Mouse (Mus musculus) limb, embryonic 11.5 days (tissue): ENCODE measurements at regions not wholly inside any gene's neighbourhood (a gene's known extent, or its start where the extent isn't known, plus 50 kb on each side); places are given as distances from the start of the nearest gene placed in this dataset.

ENCODE experiments used
- ATAC-seq: fragments of 200-750 bp; cut with Nextera tagmentation; 2 replicates; pipeline ENCODE4 v1.8.0; 2017; ENCODE audit warnings: low read depth; ENCODE audit not compliant: insufficient number of reproducible peaks, low FRiP score, low TSS enrichment
- DNase-seq: peaks from one replicate; pipeline ENCODE4 v3.0.0-alpha.2; 2015; ENCODE audit warnings: low spot score
- H3K27ac ChIP-seq: fragments of 300-500 bp; sonication (generic); replicated peaks from 2 replicates; pipeline ENCODE4 v1.5.1; 2014; ENCODE audit warnings: low read depth, mild to moderate bottlenecking, low read length
- H3K27me3 ChIP-seq: fragments of 300-500 bp; sonication (generic); 2 replicates; pipeline ENCODE4 v1.6.1; 2014; ENCODE audit warnings: mild to moderate bottlenecking, low read length, mixed read lengths; ENCODE audit not compliant: control insufficient read depth, insufficient read depth
- H3K36me3 ChIP-seq: fragments of 300-500 bp; sonication (generic); 2 replicates; pipeline ENCODE4 v1.6.1; 2014; ENCODE audit warnings: mild to moderate bottlenecking, low read length, moderate library complexity, mixed read lengths; ENCODE audit not compliant: control insufficient read depth, insufficient read depth
- H3K4me1 ChIP-seq: fragments of 300-500 bp; sonication (generic); 2 replicates; pipeline ENCODE4 v1.6.1; 2014; ENCODE audit warnings: low read length, mixed read lengths; ENCODE audit not compliant: control insufficient read depth, insufficient read depth
- H3K4me2 ChIP-seq: fragments of 300-500 bp; sonication (generic); 2 replicates; pipeline ENCODE4 v1.6.1; 2014; ENCODE audit warnings: low read depth, mild to moderate bottlenecking, moderate library complexity; ENCODE audit not compliant: severe bottlenecking
- H3K4me3 ChIP-seq: fragments of 300-500 bp; sonication (generic); 2 replicates; pipeline ENCODE4 v1.5.1; 2014; ENCODE audit warnings: low read depth, low read length
- H3K9ac ChIP-seq: fragments of 300-500 bp; sonication (generic); 2 replicates; pipeline ENCODE4 v1.6.1; 2014; ENCODE audit warnings: mild to moderate bottlenecking, low read length
- H3K9me3 ChIP-seq: fragments of 300-500 bp; sonication (generic); 2 replicates; pipeline ENCODE4 v1.6.1; 2016; ENCODE audit warnings: low read length; ENCODE audit not compliant: control insufficient read depth
- WGBS: fragments of 180-500 bp; shearing (Covaris S2); extraction: QIAGEN DNeasy Blood & Tissue Kit; methylation state at CpG from one replicate; pipeline ENCODE4 v1.1.7; 2014; 5-methylcytosine and 5-hydroxymethylcytosine counted together

- Histone ChIP-seq H3K9me3 (no peaks in the 10 kb centered on the region), H3K4me1 (peaks cover 4% of the 10 kb centered on the region; the same call in 1 of the 2 replicates), H3K4me2 (no peak overlapping the region), H3K4me3 (no peak overlapping the region), H3K9ac (no peak overlapping the region), H3K36me3 (no peaks in the 10 kb centered on the region), H3K27ac (no peak overlapping the region), H3K27me3 (no peaks in the 10 kb centered on the region)
- no peak for DNase-seq
- 95% methylated on average over 2 of the region's 2 CpGs for WGBS
- no peak for ATAC-seq
These were observed 102.6 kb upstream of the Ado start for GRCm38 (mm10) chr10:67651386-67651785.

DNA sequence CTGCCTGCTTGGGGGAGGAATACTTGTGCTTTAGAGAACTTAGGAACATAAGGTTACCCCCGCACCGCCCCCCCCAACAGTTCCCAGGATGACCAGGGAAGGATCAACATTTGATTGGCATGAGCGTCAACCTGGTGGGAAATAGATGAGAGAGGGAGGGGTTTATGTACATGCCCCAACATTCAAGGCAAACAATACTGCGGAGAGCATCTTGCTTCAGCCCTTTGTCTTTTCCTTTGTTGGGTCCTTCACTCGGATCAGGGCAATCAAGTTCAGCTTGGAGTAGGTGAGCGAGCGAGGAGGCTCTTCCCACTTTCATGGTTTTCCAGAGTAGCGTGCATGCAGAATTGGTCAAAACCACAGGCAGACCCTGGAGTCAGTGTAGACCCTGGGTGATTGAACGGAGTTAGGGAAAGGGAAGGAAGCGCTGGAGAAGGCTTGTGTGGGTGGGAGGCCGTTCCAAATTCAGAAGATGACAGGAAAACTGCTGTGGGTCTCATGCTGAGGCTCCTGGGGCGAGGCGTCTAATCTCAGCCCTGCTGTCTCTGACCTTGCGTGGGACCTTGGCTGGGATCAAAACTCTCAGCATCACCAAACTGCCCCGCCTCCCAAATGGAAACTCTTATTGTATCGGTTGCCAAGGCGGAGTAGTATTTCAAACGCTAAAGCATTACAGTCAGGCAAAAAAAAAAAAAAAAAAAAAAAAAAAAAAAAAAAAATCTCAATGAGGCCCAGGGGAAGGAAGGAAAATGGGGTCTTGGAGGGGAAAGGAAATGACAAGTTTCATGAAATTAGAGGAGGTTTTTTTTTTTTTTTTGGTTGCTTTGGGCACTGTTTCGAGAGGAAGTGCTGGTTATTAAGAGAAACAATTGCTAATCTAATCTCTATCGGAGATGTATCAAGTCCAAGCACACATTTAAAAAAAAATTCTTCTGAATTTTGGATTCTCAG is 99.3 kb upstream of the Ado start:
- Histone ChIP-seq H3K4me1 (peaks cover 4% of the 10 kb centered on the region; the same call in 1 of the 2 replicates), H3K9ac (0 out of 2 replicates have a peak overlapping the region, but pooled peaks have one; percentile 27), H3K9me3 (no peaks in the 10 kb centered on the region), H3K4me3 (no peak overlapping the region), H3K27me3 (no peaks in the 10 kb centered on the region), H3K4me2 (peak overlapping the region; percentile 39), H3K27ac (no peak overlapping the region), H3K36me3 (no peaks in the 10 kb centered on the region)
- 25% methylated on average over 20 of the region's 20 CpGs for WGBS
- ATAC-seq: peak; percentile 64; the same call in 1 of the 2 replicates
- DNase-seq: peak; percentile 40

DNA sequence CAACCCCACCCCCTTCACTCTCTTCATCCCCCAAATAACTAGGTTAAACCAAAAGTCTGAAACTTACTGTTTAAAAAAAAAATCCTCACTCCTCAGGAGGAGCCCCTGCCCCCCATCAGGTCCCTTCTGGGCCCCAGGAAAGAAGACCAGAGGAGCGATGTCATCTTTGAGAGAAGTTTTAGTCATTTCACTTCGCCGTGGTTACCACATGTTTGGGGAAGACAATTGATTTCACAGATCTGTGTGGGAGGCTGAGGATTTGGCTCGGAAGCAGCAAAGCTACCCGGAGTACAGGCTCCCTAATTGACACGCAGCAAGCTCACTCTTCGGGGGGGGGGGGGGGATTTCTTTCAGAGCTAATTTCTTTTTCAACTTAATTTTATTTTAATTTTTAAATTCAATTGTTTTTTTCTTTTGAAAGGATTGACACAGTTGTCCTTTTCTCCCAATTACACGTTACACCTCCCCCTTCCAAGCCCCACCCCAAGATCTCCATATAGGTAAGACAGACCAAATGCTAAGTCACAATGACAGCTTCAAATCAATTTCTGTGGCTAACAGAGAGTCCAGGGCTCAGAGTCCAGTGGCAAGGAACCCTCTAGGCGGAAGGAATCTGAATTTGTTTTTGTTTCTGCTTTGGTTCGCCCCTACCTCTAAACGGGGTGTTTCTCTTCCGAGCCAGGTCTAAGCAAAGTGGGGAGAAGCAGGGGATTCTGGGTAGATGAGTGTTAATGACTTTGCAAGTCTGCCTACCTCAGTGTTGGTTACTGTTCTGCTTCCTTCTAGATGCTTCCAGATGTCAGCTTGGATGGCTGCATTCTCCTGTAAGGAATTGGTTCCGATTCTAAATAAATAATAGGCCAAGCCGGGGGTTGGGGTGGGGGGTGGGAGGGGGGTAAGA is 98.2 kb upstream of the Ado start:
- H3K9me3 ChIP-seq: no peaks in the 10 kb centered on the region
- peaks cover 4% of the 10 kb centered on the region; the same call in 1 of the 2 replicates for H3K4me1 ChIP-seq
- no peak overlapping the region for H3K4me3 ChIP-seq
- no peak for ATAC-seq
- no peaks in the 10 kb centered on the region for H3K27me3 ChIP-seq
- H3K4me2 ChIP-seq: peak overlapping the region; percentile 39
- H3K9ac ChIP-seq: no peak overlapping the region
- H3K36me3 ChIP-seq: no peaks in the 10 kb centered on the region
- DNase-seq: no peak
- H3K27ac ChIP-seq: no peak overlapping the region
- whole genome bisulfite sequencing: 8% methylated on average over 14 of the region's 14 CpGs

DNA sequence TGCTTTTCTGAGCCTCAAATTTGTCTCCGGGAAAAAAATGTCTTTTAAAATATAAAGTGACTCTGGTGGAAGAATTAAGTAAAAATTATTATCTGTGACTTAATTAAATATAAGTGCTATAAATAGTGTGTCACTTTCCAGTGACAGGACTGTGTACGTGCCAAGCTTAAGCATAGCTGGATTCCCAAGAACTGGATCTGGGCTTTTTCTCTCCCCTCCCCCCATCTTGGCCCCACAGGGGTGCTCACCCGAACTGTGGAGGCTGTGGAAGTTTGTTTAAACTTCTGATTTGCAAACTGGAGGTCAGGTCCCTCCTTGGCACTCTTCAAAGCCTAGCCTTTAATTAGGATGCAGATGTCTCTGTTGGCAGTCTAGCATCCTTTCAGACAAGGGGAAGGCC is 97.1 kb upstream of the Ado start:
- H3K4me2 ChIP-seq: no peak overlapping the region
- peaks cover 4% of the 10 kb centered on the region; the same call in 1 of the 2 replicates for H3K4me1 ChIP-seq
- H3K4me3 ChIP-seq: no peak overlapping the region
- H3K36me3 ChIP-seq: no peaks in the 10 kb centered on the region
- H3K27ac ChIP-seq: no peak overlapping the region
- ATAC-seq (no peak), DNase-seq (no peak)
- H3K9me3 ChIP-seq: no peaks in the 10 kb centered on the region
- WGBS: 37% methylated on average over 3 of the region's 3 CpGs
- H3K9ac ChIP-seq: no peak overlapping the region
- no peaks in the 10 kb centered on the region for H3K27me3 ChIP-seq

GRCm38 (mm10) chr10:67644280-67644679 is 95.5 kb upstream of the Ado start:
- H3K27me3 ChIP-seq: no peaks in the 10 kb centered on the region
- H3K4me1 ChIP-seq: peaks cover 4% of the 10 kb centered on the region; the same call in 1 of the 2 replicates
- no peak overlapping the region for H3K4me3 ChIP-seq
- H3K9me3 ChIP-seq: no peaks in the 10 kb centered on the region
- no peak for DNase-seq
- no peak overlapping the region for H3K4me2 ChIP-seq
- 47% methylated on average over 1 of the region's 1 CpGs for WGBS
- ATAC-seq: no peak
- no peaks in the 10 kb centered on the region for H3K36me3 ChIP-seq
- H3K9ac ChIP-seq: no peak overlapping the region
- no peak overlapping the region for H3K27ac ChIP-seq

DNA sequence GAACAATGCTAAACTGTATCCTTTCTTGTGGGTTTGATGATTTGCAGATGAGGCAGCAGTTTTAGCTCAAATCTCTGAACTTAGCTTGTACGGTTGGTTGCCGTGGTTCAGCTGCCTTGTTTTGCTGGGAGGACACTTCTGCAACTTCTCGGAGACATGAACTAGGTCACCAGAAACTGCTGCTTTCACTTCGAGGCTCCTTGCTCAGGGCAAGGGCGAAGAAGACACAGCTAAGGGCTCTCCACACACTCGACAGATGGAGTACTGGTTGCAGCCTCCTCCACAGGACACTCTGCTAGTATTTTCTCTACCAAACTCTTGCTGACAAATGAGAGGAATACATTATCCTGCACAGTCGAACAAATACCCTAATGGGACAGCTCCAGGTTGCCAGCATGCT is 94.9 kb upstream of the Ado start:
- Histone ChIP-seq H3K4me3 (no peak overlapping the region), H3K27me3 (no peaks in the 10 kb centered on the region), H3K9ac (no peak overlapping the region), H3K27ac (no peak overlapping the region), H3K36me3 (no peaks in the 10 kb centered on the region), H3K4me2 (no peak overlapping the region), H3K9me3 (no peaks in the 10 kb centered on the region), H3K4me1 (peaks cover 4% of the 10 kb centered on the region; the same call in 1 of the 2 replicates)
- 47% methylated on average over 7 of the region's 7 CpGs for WGBS
- DNase-seq: no peak
- ATAC-seq: no peak

DNA sequence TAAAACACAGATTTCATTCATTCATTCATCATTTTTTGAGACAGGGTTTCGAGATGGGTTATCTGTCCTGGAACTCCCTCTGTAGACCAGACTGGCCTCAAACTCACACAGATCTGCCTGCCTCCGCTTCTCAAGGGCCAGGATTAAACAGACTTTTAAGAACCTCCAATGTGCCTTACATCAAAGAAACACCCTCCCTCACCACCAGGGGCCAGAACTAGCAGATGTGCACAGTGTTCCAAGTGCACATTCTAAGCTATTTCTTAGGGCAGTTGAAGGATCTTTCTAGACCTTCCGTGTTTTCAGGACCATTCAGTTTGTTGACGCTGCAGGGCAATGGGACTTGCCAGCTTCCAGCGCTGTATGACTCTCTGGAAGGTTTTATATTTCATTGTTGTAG is 88.6 kb upstream of the Ado start:
- no peak overlapping the region for H3K9ac ChIP-seq
- WGBS: 41% methylated on average over 5 of the region's 5 CpGs
- no peaks in the 10 kb centered on the region for H3K9me3 ChIP-seq
- 0 out of 2 replicates have a peak, but pooled peaks cover 5% of the 10 kb centered on the region for H3K4me1 ChIP-seq
- no peak overlapping the region for H3K27ac ChIP-seq
- no peak overlapping the region for H3K4me3 ChIP-seq
- H3K4me2 ChIP-seq: no peak overlapping the region
- H3K27me3 ChIP-seq: no peaks in the 10 kb centered on the region
- ATAC-seq (no peak), DNase-seq (peak; percentile 31)
- no peaks in the 10 kb centered on the region for H3K36me3 ChIP-seq

- DNase-seq (peak; percentile 55), ATAC-seq (0 out of 2 replicates have a peak, but pooled peaks have one; percentile 44)
- Histone ChIP-seq H3K9me3 (no peaks in the 10 kb centered on the region), H3K9ac (no peak overlapping the region), H3K36me3 (no peaks in the 10 kb centered on the region), H3K4me3 (no peak overlapping the region; the same call in 1 of the 2 replicates), H3K4me1 (0 out of 2 replicates have a peak, but pooled peaks cover 5% of the 10 kb centered on the region), H3K27ac (no peak overlapping the region), H3K4me2 (peak overlapping the region; percentile 37), H3K27me3 (no peaks in the 10 kb centered on the region)
- 2% methylated on average over 13 of the region's 13 CpGs for WGBS
These were observed 87.8 kb upstream of the Ado start for GRCm38 (mm10) chr10:67636569-67636968.
